ENCODE assay signal across 18 mouse cellular contexts in the genomic region with DNA sequence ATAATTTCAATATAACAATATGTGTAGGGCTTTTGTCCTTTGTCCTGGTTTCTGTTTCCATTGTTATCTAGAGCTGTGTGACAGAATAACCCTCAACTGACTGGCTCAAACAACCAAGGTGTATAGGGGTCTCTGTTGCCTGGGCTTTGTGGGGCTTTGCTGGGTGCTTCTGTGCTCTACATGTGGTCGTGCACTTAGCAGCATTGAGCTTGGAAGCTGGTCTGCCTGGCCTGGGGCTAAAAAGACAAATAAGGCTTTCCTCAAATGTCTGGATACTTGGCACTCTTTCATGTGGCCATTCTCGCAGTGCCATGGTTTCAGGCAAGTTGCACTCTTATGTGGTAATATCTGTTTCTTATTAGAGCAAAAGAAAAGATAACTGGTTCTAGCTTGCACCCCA.
A peak's percentile ranks its signal among the peaks of the same experiment; 100 is the strongest.
DNase-seq lines count a peak whose midpoint lies in the region; ATAC-seq and TF ChIP-seq lines count a peak whose summit lies in the region.
"Had no signal": no experiment of that assay in that cellular context is flagged by ENCODE, and none has a peak within 500 bp of the region (broad histone marks: within the 10 kb centered on the region; RNA-seq: fewer than 3 reads in every experiment).

No protein-coding gene starts in this region.

- no peaks in the 10 kb centered on the region for H3K9me3 ChIP-seq in embryonic facial prominence, embryonic 12.5 days
- H3K9me3 ChIP-seq in embryonic facial prominence, embryonic 10.5 days = no peaks in the 10 kb centered on the region
- no peaks in the 10 kb centered on the region for H3K9me3 ChIP-seq in hindbrain, embryonic 12.5 days (replicated peaks)
- no peaks in the 10 kb centered on the region for H3K9me3 ChIP-seq in midbrain, embryonic 15.5 days
- H3K9me3 ChIP-seq: limb, embryonic 13.5 days had no signal

- TF ChIP-seq CTCF in brain, embryonic 14.5 days (IDR thresholded peaks at IDR 0.05; ENCODE audit: borderline replicate concordance, extremely low read depth, insufficient read depth, insufficient read length) = no peak

- TF ChIP-seq POLR2A in brain, embryonic 14.5 days (IDR thresholded peaks at IDR 0.05; ENCODE audit: borderline replicate concordance, extremely low read depth, insufficient read depth, insufficient read length, poor library complexity, severe bottlenecking) = no peak

- no peak overlapping the region for H3K9ac ChIP-seq in embryonic facial prominence, embryonic 12.5 days
- no peak overlapping the region for H3K9ac ChIP-seq in hindbrain, embryonic 12.5 days
- H3K9ac ChIP-seq in midbrain, embryonic 15.5 days = no peak overlapping the region
- H3K9ac ChIP-seq: limb, embryonic 13.5 days; liver, postnatal 0 days had no signal

- 23% methylated on average over 2 of the region's 2 CpGs for WGBS in embryonic facial prominence, embryonic 12.5 days
- 62% methylated on average over 2 of the region's 2 CpGs for WGBS in embryonic facial prominence, embryonic 10.5 days
- 42% methylated on average over 2 of the region's 2 CpGs for WGBS in hindbrain, embryonic 12.5 days
- 23% methylated on average over 2 of the region's 2 CpGs for WGBS in midbrain, embryonic 15.5 days

- no peaks in the 10 kb centered on the region for H3K27me3 ChIP-seq in embryonic facial prominence, embryonic 12.5 days
- H3K27me3 ChIP-seq in embryonic facial prominence, embryonic 10.5 days (replicated peaks; ENCODE audit: low read depth, poor library complexity, severe bottlenecking) = no peaks in the 10 kb centered on the region
- H3K27me3 ChIP-seq in hindbrain, embryonic 12.5 days = no peaks in the 10 kb centered on the region
- no peaks in the 10 kb centered on the region for H3K27me3 ChIP-seq in midbrain, embryonic 15.5 days (replicated peaks)
- H3K27me3 ChIP-seq: limb, embryonic 13.5 days had no signal

- no peak overlapping the region for H3K4me2 ChIP-seq in embryonic facial prominence, embryonic 12.5 days (replicated peaks)
- H3K4me2 ChIP-seq in hindbrain, embryonic 12.5 days (replicated peaks) = no peak overlapping the region
- H3K4me2 ChIP-seq in midbrain, embryonic 15.5 days = no peak overlapping the region
- H3K4me2 ChIP-seq: limb, embryonic 13.5 days had no signal

- no peaks in the 10 kb centered on the region for H3K36me3 ChIP-seq in embryonic facial prominence, embryonic 12.5 days
- H3K36me3 ChIP-seq in embryonic facial prominence, embryonic 10.5 days (replicated peaks) = no peaks in the 10 kb centered on the region
- H3K36me3 ChIP-seq in hindbrain, embryonic 12.5 days = no peaks in the 10 kb centered on the region
- H3K36me3 ChIP-seq in midbrain, embryonic 15.5 days (replicated peaks) = no peaks in the 10 kb centered on the region
- H3K36me3 ChIP-seq: limb, embryonic 13.5 days had no signal

- 0 out of 2 replicates have a peak, but pooled peaks cover 3% of the 10 kb centered on the region for H3K4me1 ChIP-seq in embryonic facial prominence, embryonic 12.5 days
- H3K4me1 ChIP-seq in embryonic facial prominence, embryonic 10.5 days = no peaks in the 10 kb centered on the region
- 0 out of 2 replicates have a peak, but pooled peaks cover 3% of the 10 kb centered on the region for H3K4me1 ChIP-seq in hindbrain, embryonic 12.5 days
- H3K4me1 ChIP-seq in midbrain, embryonic 15.5 days = 0 out of 2 replicates have a peak, but pooled peaks cover 6% of the 10 kb centered on the region
- H3K4me1 ChIP-seq: limb, embryonic 13.5 days had no signal

- no peak overlapping the region for H3K4me3 ChIP-seq in embryonic facial prominence, embryonic 12.5 days
- no peak overlapping the region for H3K4me3 ChIP-seq in embryonic facial prominence, embryonic 10.5 days
- H3K4me3 ChIP-seq in hindbrain, embryonic 12.5 days = no peak overlapping the region
- H3K4me3 ChIP-seq in midbrain, embryonic 15.5 days = no peak overlapping the region
- H3K4me3 ChIP-seq: erythroblast, embryonic 14.5 days; limb, embryonic 13.5 days had no signal

- ATAC-seq in embryonic facial prominence, embryonic 12.5 days (ENCODE audit: insufficient number of reproducible peaks, insufficient read depth, low FRiP score, low TSS enrichment) = peak; percentile 67; the same call in 1 of the 2 replicates
- peak; percentile 81 for ATAC-seq in hindbrain, embryonic 12.5 days (ENCODE audit: low FRiP score)
- peak; percentile 93 for ATAC-seq in midbrain, embryonic 15.5 days (replicated peaks)
- ATAC-seq: liver, postnatal 0 days had no signal

- peak overlapping the region; percentile 57; the same call in 1 of the 2 replicates for H3K27ac ChIP-seq in embryonic facial prominence, embryonic 12.5 days
- H3K27ac ChIP-seq in embryonic facial prominence, embryonic 10.5 days (replicated peaks) = no peak overlapping the region
- peak overlapping the region; percentile 80 for H3K27ac ChIP-seq in hindbrain, embryonic 12.5 days
- H3K27ac ChIP-seq in midbrain, embryonic 15.5 days = peak overlapping the region; percentile 75
- H3K27ac ChIP-seq: limb, embryonic 13.5 days had no signal

- DNase-seq in embryonic facial prominence, embryonic 10.5 days (ENCODE audit: low spot score) = no peak
- peak; percentile 82 for DNase-seq in brain, embryonic 14.5 days (ENCODE audit: low read depth)
- DNase-seq in liver = no peak
- DNase-seq in layer of hippocampus, postnatal 36 days = no peak
- no peak for DNase-seq in heart, postnatal 4 days
- DNase-seq: adrenal gland, postnatal 10 days; B cell, adult 2 months; cerebellum, postnatal 14 days; gastrocnemius, postnatal 10 days; kidney, adult 18-20 months; kidney, postnatal 25 days; liver, postnatal 0 days; lung, postnatal 4 days had no signal
